Mouse (Mus musculus): Measurements from ENCODE around the gene Uhrf1bp1l. TPM values are rescaled to one million over a fixed set of nuclear protein-coding genes. Genes with fewer than 3 reads are reported as not detected.

The Uhrf1bp1l gene
- total and polyA plus RNA-seq, 3 experiments, result 7.9 to 27.7 (median 20.6) TPM

GRCm38 (mm10) chr10:89747221-89747905 lies 2.6 kb downstream of the Uhrf1bp1l start:
- 58% methylated on average over 8 of the region's 8 CpGs for WGBS

DNA sequence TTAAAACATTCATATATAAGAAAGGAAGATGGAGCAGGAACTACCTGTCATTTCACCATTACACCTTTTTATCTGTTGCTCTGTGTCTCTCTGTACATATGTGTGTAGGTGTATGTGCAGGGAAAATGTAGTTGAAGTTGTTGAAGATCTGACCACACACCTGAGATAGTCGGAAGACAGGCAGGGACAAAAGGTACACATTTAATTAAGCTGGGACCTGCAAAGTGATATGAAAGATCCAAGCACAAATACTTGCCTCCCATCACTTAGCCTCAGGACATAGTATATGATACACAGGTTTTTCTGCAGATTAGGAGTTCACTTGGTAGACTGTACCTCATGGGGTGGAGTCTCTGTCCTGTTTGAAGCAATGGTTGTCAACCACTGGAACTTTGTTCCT lies 3.1 kb downstream of the Uhrf1bp1l start:
- WGBS, result 91% methylated on average over 1 of the region's 1 CpGs
- no peak overlapping the region for H3K9ac ChIP-seq (ENCODE audit: low read depth, low read length)
- H3K79me2 ChIP-seq (replicated peaks; ENCODE audit: control insufficient read depth, insufficient read depth, low read length), result no peaks in the 10 kb centered on the region; the same call in 1 of the 2 replicates
- no peaks in the 10 kb centered on the region for H3K27me3 ChIP-seq (ENCODE audit: control insufficient read depth, insufficient read depth, low read length)
- intact Hi-C loops (cut with DNase I), result no loop called here
- no peak overlapping the region for H3K4me3 ChIP-seq
- no peak overlapping the region for H3K27ac ChIP-seq
- no peak for TF ChIP-seq CTCF (IDR thresholded peaks at IDR 0.05)
- TF ChIP-seq POLR2A (IDR thresholded peaks at IDR 0.05; ENCODE audit: insufficient read depth, low read depth, low read length), result no peak
- TF ChIP-seq EP300 (IDR thresholded peaks at IDR 0.05; ENCODE audit: insufficient read depth, low read depth, low read length), result no peak
- H3K36me3 ChIP-seq (ENCODE audit: control insufficient read depth, insufficient read depth, low read length), result peaks cover 3% of the 10 kb centered on the region
- peaks cover 6% of the 10 kb centered on the region for H3K4me1 ChIP-seq (ENCODE audit: control insufficient read depth, insufficient read depth, low read length)
- no peak for DNase-seq

More at GRCm38 (mm10) chr10:89747221-89747905, 2.6 kb downstream of the Uhrf1bp1l start:
- H3K9ac ChIP-seq (ENCODE audit: low read depth, low read length), result no peak overlapping the region
- H3K36me3 ChIP-seq (ENCODE audit: control insufficient read depth, insufficient read depth, low read length), result peaks cover 3% of the 10 kb centered on the region
- peaks cover 6% of the 10 kb centered on the region for H3K4me1 ChIP-seq (ENCODE audit: control insufficient read depth, insufficient read depth, low read length)
- no peak overlapping the region for H3K27ac ChIP-seq
- no peak overlapping the region for H3K4me3 ChIP-seq
- DNase-seq, result no peak
- intact Hi-C loops (cut with DNase I), result no loop called here
- TF ChIP-seq POLR2A (IDR thresholded peaks at IDR 0.05; ENCODE audit: insufficient read depth, low read depth, low read length) (no peak), EP300 (IDR thresholded peaks at IDR 0.05; ENCODE audit: insufficient read depth, low read depth, low read length) (no peak), CTCF (IDR thresholded peaks at IDR 0.05) (no peak)
- no peaks in the 10 kb centered on the region for H3K27me3 ChIP-seq (ENCODE audit: control insufficient read depth, insufficient read depth, low read length)
- no peaks in the 10 kb centered on the region; the same call in 1 of the 2 replicates for H3K79me2 ChIP-seq (replicated peaks; ENCODE audit: control insufficient read depth, insufficient read depth, low read length)

- TF ChIP-seq EP300 (IDR thresholded peaks at IDR 0.05; ENCODE audit: insufficient read depth, low read depth, low read length) (no peak), CTCF (IDR thresholded peaks at IDR 0.05) (no peak), POLR2A (IDR thresholded peaks at IDR 0.05; ENCODE audit: insufficient read depth, low read depth, low read length) (no peak)
- no peak overlapping the region for H3K4me3 ChIP-seq
- no peak overlapping the region for H3K9ac ChIP-seq (ENCODE audit: low read depth, low read length)
- H3K27me3 ChIP-seq (ENCODE audit: control insufficient read depth, insufficient read depth, low read length), result no peaks in the 10 kb centered on the region
- intact Hi-C loops (cut with DNase I), result no loop called here
- DNase-seq, result no peak
- H3K36me3 ChIP-seq (ENCODE audit: control insufficient read depth, insufficient read depth, low read length), result peaks cover 3% of the 10 kb centered on the region
- H3K4me1 ChIP-seq (ENCODE audit: control insufficient read depth, insufficient read depth, low read length), result peaks cover 6% of the 10 kb centered on the region
- H3K27ac ChIP-seq, result no peak overlapping the region
- WGBS, result 60% methylated on average over 2 of the region's 2 CpGs
- no peaks in the 10 kb centered on the region; the same call in 1 of the 2 replicates for H3K79me2 ChIP-seq (replicated peaks; ENCODE audit: control insufficient read depth, insufficient read depth, low read length)
Measured at GRCm38 (mm10) chr10:89748619-89749018, 3.8 kb downstream of the Uhrf1bp1l start.

GRCm38 (mm10) chr10:89751069-89751468 lies 6.3 kb downstream of the Uhrf1bp1l start:
- 64% methylated on average over 5 of the region's 5 CpGs for WGBS
- TF ChIP-seq POLR2A (IDR thresholded peaks at IDR 0.05; ENCODE audit: insufficient read depth, low read depth, low read length), result no peak
- TF ChIP-seq EP300 (IDR thresholded peaks at IDR 0.05; ENCODE audit: insufficient read depth, low read depth, low read length), result no peak
- TF ChIP-seq CTCF (IDR thresholded peaks at IDR 0.05), result no peak
- Histone ChIP-seq H3K9ac (ENCODE audit: low read depth, low read length) (no peak overlapping the region), H3K4me1 (ENCODE audit: control insufficient read depth, insufficient read depth, low read length) (peaks cover 6% of the 10 kb centered on the region), H3K36me3 (ENCODE audit: control insufficient read depth, insufficient read depth, low read length) (peaks cover 3% of the 10 kb centered on the region; the same call in 1 of the 2 replicates), H3K79me2 (replicated peaks; ENCODE audit: control insufficient read depth, insufficient read depth, low read length) (peaks cover 2% of the 10 kb centered on the region; the same call in 1 of the 2 replicates), H3K4me3 (no peak overlapping the region), H3K27me3 (ENCODE audit: control insufficient read depth, insufficient read depth, low read length) (no peaks in the 10 kb centered on the region), H3K27ac (no peak overlapping the region)
- intact Hi-C loops (cut with DNase I), result no loop called here
- no peak for DNase-seq

GRCm38 (mm10) chr10:89755231-89755630 lies 10.4 kb downstream of the Uhrf1bp1l start:
- Histone ChIP-seq H3K79me2 (replicated peaks; ENCODE audit: control insufficient read depth, insufficient read depth, low read length) (peaks cover 5% of the 10 kb centered on the region), H3K4me3 (no peak overlapping the region), H3K27me3 (ENCODE audit: control insufficient read depth, insufficient read depth, low read length) (no peaks in the 10 kb centered on the region), H3K4me1 (ENCODE audit: control insufficient read depth, insufficient read depth, low read length) (peaks cover 6% of the 10 kb centered on the region), H3K27ac (no peak overlapping the region), H3K36me3 (ENCODE audit: control insufficient read depth, insufficient read depth, low read length) (peaks cover 6% of the 10 kb centered on the region; the same call in 1 of the 2 replicates), H3K9ac (ENCODE audit: low read depth, low read length) (no peak overlapping the region)
- DNase-seq, result no peak
- 78% methylated on average over 4 of the region's 4 CpGs for WGBS
- TF ChIP-seq CTCF (IDR thresholded peaks at IDR 0.05) (no peak), EP300 (IDR thresholded peaks at IDR 0.05; ENCODE audit: insufficient read depth, low read depth, low read length) (no peak), POLR2A (IDR thresholded peaks at IDR 0.05; ENCODE audit: insufficient read depth, low read depth, low read length) (no peak)
- intact Hi-C loops (cut with DNase I), result no loop called here

DNA sequence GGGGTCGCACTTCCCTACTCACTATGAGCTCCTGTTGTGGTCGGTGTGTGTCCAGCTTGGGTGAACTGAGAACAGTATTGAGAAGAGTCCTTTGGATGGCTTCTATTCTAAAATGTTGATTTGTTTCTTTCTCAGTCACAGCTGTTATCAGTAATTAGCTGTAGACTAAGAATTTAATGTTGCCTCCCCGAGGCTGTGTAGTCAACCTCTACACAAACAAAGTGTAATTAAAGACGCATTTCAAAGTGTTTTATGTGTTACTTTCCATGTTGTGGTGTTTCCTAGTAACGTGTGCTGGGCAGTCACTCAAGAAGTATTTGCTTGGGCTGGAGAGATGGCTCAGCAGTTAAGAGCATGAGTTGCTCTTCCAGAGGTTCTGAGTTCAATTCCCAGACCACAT lies 16.0 kb downstream of the Uhrf1bp1l start:
- Histone ChIP-seq H3K79me2 (replicated peaks; ENCODE audit: control insufficient read depth, insufficient read depth, low read length) (peaks cover 3% of the 10 kb centered on the region; the same call in 1 of the 2 replicates), H3K36me3 (ENCODE audit: control insufficient read depth, insufficient read depth, low read length) (peaks cover 8% of the 10 kb centered on the region), H3K4me1 (ENCODE audit: control insufficient read depth, insufficient read depth, low read length) (peaks cover 9% of the 10 kb centered on the region), H3K27me3 (ENCODE audit: control insufficient read depth, insufficient read depth, low read length) (no peaks in the 10 kb centered on the region), H3K4me3 (no peak overlapping the region), H3K9ac (ENCODE audit: low read depth, low read length) (no peak overlapping the region), H3K27ac (no peak overlapping the region)
- no peak for DNase-seq
- 81% methylated on average over 5 of the region's 5 CpGs for WGBS
- intact Hi-C loops (cut with DNase I), result no loop called here
- TF ChIP-seq POLR2A (IDR thresholded peaks at IDR 0.05; ENCODE audit: insufficient read depth, low read depth, low read length) (no peak), EP300 (IDR thresholded peaks at IDR 0.05; ENCODE audit: insufficient read depth, low read depth, low read length) (no peak), CTCF (IDR thresholded peaks at IDR 0.05) (no peak)

Measured in heart, adult 2 months (tissue).